Comparison of ENCODE assay signal across 27 mouse cellular contexts in genomic region chr9:98346240-98346639, GRCm38 (mm10).
"Had no signal": no experiment of that assay in that cellular context is flagged by ENCODE, and none has a peak within 500 bp of the region (broad histone marks: within the 10 kb centered on the region; RNA-seq: fewer than 3 reads in every experiment).

No protein-coding gene starts in this region.

- H3K9ac ChIP-seq: heart, embryonic 13.5 days; heart, embryonic 15.5 days; hindbrain, embryonic 12.5 days; hindbrain, embryonic 14.5 days; intestine, embryonic 15.5 days; limb, embryonic 12.5 days had no signal

- H3K27ac ChIP-seq: gastrocnemius, adult 2 months; heart, embryonic 13.5 days; heart, embryonic 15.5 days; hindbrain, embryonic 10.5 days; hindbrain, embryonic 12.5 days; hindbrain, embryonic 14.5 days; intestine, embryonic 15.5 days; layer of hippocampus, adult 2 months; left cerebral cortex, adult 2 months; limb, embryonic 10.5 days; limb, embryonic 12.5 days had no signal

- H3K36me3 ChIP-seq: heart, embryonic 15.5 days; hindbrain, embryonic 10.5 days; hindbrain, embryonic 12.5 days; intestine, embryonic 15.5 days; limb, embryonic 10.5 days; limb, embryonic 12.5 days had no signal

- H3K4me1 ChIP-seq: heart, embryonic 15.5 days had no signal

- H3K4me2 ChIP-seq: heart, embryonic 11.5 days; heart, embryonic 13.5 days; heart, embryonic 15.5 days; hindbrain, embryonic 12.5 days; hindbrain, embryonic 14.5 days; intestine, embryonic 15.5 days; limb, embryonic 12.5 days; liver, embryonic 11.5 days had no signal

- H3K4me3 ChIP-seq: gastrocnemius, adult 2 months; heart, embryonic 13.5 days; heart, embryonic 15.5 days; hindbrain, embryonic 10.5 days; hindbrain, embryonic 12.5 days; intestine, embryonic 15.5 days; layer of hippocampus, adult 2 months; left cerebral cortex, adult 2 months; limb, embryonic 10.5 days; limb, embryonic 12.5 days had no signal

- H3K27me3 ChIP-seq: heart, embryonic 13.5 days; heart, embryonic 15.5 days; hindbrain, embryonic 12.5 days; intestine, embryonic 15.5 days; limb, embryonic 12.5 days had no signal

- H3K9me3 ChIP-seq: heart, embryonic 13.5 days; heart, embryonic 15.5 days; hindbrain, embryonic 10.5 days; hindbrain, embryonic 12.5 days; intestine, embryonic 15.5 days; limb, embryonic 10.5 days; limb, embryonic 12.5 days had no signal

- DNase-seq: gastrocnemius, adult 2 months; gastrocnemius, postnatal 10 days; gastrocnemius, postnatal 25 days; heart, adult 18-20 months; heart, postnatal 14 days; heart, postnatal 4 days; kidney, adult 18-20 months; kidney, adult 8-10 months; kidney, postnatal 10 days; kidney, postnatal 25 days; kidney, postnatal 4 days; liver had no signal

- ATAC-seq: hindbrain, embryonic 16.5 days; inflammation-experienced regulatory T-cells, adult 6 months; intestine, embryonic 15.5 days; intestine, postnatal 0 days had no signal
